Mouse (Mus musculus): Measurements from ENCODE around the gene Zbtb20.

Zbtb20 gene

GRCm38 (mm10) chr16:43508166-43508998 lies 632.7 kb downstream of the Zbtb20 start:
- in situ Hi-C loops (cut with MboI, MseI), result no loop called here

- in situ Hi-C loops (cut with MboI, MseI), result no loop called here
These were observed 634.8 kb downstream of the Zbtb20 start for GRCm38 (mm10) chr16:43510516-43510915.

- in situ Hi-C loops (cut with MboI, MseI), result no loop called here
These were observed 635.9 kb downstream of the Zbtb20 start for GRCm38 (mm10) chr16:43511531-43511930.

GRCm38 (mm10) chr16:43513933-43514332 lies 638.3 kb downstream of the Zbtb20 start:
- in situ Hi-C loops (cut with MboI, MseI), result no loop called here

- in situ Hi-C loops (cut with MboI, MseI), result no loop called here
These were observed 639.9 kb downstream of the Zbtb20 start for GRCm38 (mm10) chr16:43515538-43515937.

- in situ Hi-C loops (cut with MboI, MseI), result no loop called here
These were observed 644.6 kb downstream of the Zbtb20 start for GRCm38 (mm10) chr16:43520274-43520673.

- in situ Hi-C loops (cut with MboI, MseI), result no loop called here
These were observed 646.8 kb downstream of the Zbtb20 start for GRCm38 (mm10) chr16:43522482-43522881.

- in situ Hi-C loops (cut with MboI, MseI), result no loop called here
These were observed 648.5 kb downstream of the Zbtb20 start for GRCm38 (mm10) chr16:43524179-43524578.

- in situ Hi-C loops (cut with MboI, MseI), result no loop called here
These were observed 649.9 kb downstream of the Zbtb20 start for GRCm38 (mm10) chr16:43525624-43526023.

- in situ Hi-C loops (cut with MboI, MseI), result no loop called here
These were observed 652.6 kb downstream of the Zbtb20 start for GRCm38 (mm10) chr16:43528300-43528699.

GRCm38 (mm10) chr16:43531328-43531727 lies 655.6 kb downstream of the Zbtb20 start:
- in situ Hi-C loops (cut with MboI, MseI), result no loop called here

- in situ Hi-C loops (cut with MboI, MseI), result no loop called here
These were observed 658.4 kb downstream of the Zbtb20 start for GRCm38 (mm10) chr16:43534103-43534502.

GRCm38 (mm10) chr16:43535912-43536311 lies 660.2 kb downstream of the Zbtb20 start:
- in situ Hi-C loops (cut with MboI, MseI), result loop anchor here (5.0 kb wide), 1 partner anchor 266 kb away; no protein-coding TSS in a partner anchor

GRCm38 (mm10) chr16:43537163-43537562 lies 661.5 kb downstream of the Zbtb20 start:
- in situ Hi-C loops (cut with MboI, MseI), result loop anchor here (5.0 kb wide), 1 partner anchor 265 kb away; no protein-coding TSS in a partner anchor

GRCm38 (mm10) chr16:43539659-43540096 lies 664.0 kb downstream of the Zbtb20 start:
- in situ Hi-C loops (cut with MboI, MseI), result loop anchor here (5.0 to 10.0 kb wide), 2 partner anchors 185 to 263 kb away; no protein-coding TSS in a partner anchor

- in situ Hi-C loops (cut with MboI, MseI), result loop anchor here (10.0 kb wide), 1 partner anchor 185 kb away; no protein-coding TSS in a partner anchor
These were observed 664.4 kb downstream of the Zbtb20 start for GRCm38 (mm10) chr16:43540108-43540507.

GRCm38 (mm10) chr16:43540546-43541167 lies 665.0 kb downstream of the Zbtb20 start:
- in situ Hi-C loops (cut with MboI, MseI), result loop anchor here (10.0 kb wide), 1 partner anchor 184 kb away; no protein-coding TSS in a partner anchor

GRCm38 (mm10) chr16:43545261-43545660 lies 669.6 kb downstream of the Zbtb20 start:
- in situ Hi-C loops (cut with MboI, MseI), result loop anchor here (10.0 kb wide), 1 partner anchor 180 kb away; no protein-coding TSS in a partner anchor

GRCm38 (mm10) chr16:43547323-43548180 lies 671.9 kb downstream of the Zbtb20 start:
- in situ Hi-C loops (cut with MboI, MseI), result loop anchor here (10.0 kb wide), 1 partner anchor 177 kb away; no protein-coding TSS in a partner anchor

- in situ Hi-C loops (cut with MboI, MseI), result loop anchor here (10.0 kb wide), 1 partner anchor 176 kb away; no protein-coding TSS in a partner anchor
These were observed 673.1 kb downstream of the Zbtb20 start for GRCm38 (mm10) chr16:43548774-43549173.

GRCm38 (mm10) chr16:43549425-43550089 lies 673.9 kb downstream of the Zbtb20 start:
- in situ Hi-C loops (cut with MboI, MseI), result loop anchor here (10.0 kb wide), 1 partner anchor 175 kb away; no protein-coding TSS in a partner anchor
